Mouse (Mus musculus) CH12.LX (cell line): ENCODE measurements around the gene Gm10715.
"Not testable (repeated sequence)": the region's sequence is repeated elsewhere in the genome, so short reads cannot be mapped to it uniquely, and the experiment has no call there.

Source experiments
- CTCF ChIP-seq, 2 experiments: IDR thresholded peaks in 1 of 2; conservative IDR thresholded peaks in 1 of 2; 2 replicates each; pipeline ENCODE4 v1.5.1; 2011 to 2012; ENCODE audit warnings: low read depth in 2 of 2, low read length in 2 of 2, improper control_type of control experiment in 1 of 2, inconsistent platforms in 1 of 2, mild to moderate bottlenecking in 1 of 2, moderate library complexity in 1 of 2
- E2F4 ChIP-seq: IDR thresholded peaks from 2 replicates; pipeline ENCODE4 v1.6.1; 2011; ENCODE audit warnings: low read depth, low read length, improper control_type of control experiment; ENCODE audit not compliant: insufficient replicate concordance
- EP300 ChIP-seq: IDR thresholded peaks from 2 replicates; pipeline ENCODE4 v1.6.1; 2011; ENCODE audit warnings: low read length, improper control_type of control experiment
- GABPA ChIP-seq: IDR thresholded peaks from 2 replicates; pipeline ENCODE4 v1.6.1; 2012; ENCODE audit warnings: low read depth, low read length, improper control_type of control experiment, inconsistent platforms; ENCODE audit not compliant: insufficient replicate concordance
- HCFC1 ChIP-seq: IDR thresholded peaks from 2 replicates; pipeline ENCODE4 v1.6.1; 2012; ENCODE audit warnings: low read depth, mild to moderate bottlenecking, inconsistent platforms, low read length, improper control_type of control experiment
- MAX ChIP-seq: IDR thresholded peaks from 2 replicates; pipeline ENCODE4 v1.6.1; 2011; ENCODE audit warnings: low read length, improper control_type of control experiment
- POLR2AphosphoS2 ChIP-seq: IDR thresholded peaks from 2 replicates; pipeline ENCODE4 v1.6.1; 2011; ENCODE audit warnings: low read depth, low read length, improper control_type of control experiment
- SMC3 ChIP-seq: IDR thresholded peaks from 2 replicates; pipeline ENCODE4 v1.6.1; 2011; ENCODE audit warnings: low read depth, low read length, improper control_type of control experiment
- TCF12 ChIP-seq: IDR thresholded peaks from 2 replicates; pipeline ENCODE4 v1.6.1; 2014; ENCODE audit warnings: low read depth, mild to moderate bottlenecking, inconsistent platforms, low read length, improper control_type of control experiment
- USF1 ChIP-seq: IDR thresholded peaks from 2 replicates; pipeline ENCODE4 v1.6.1; 2014; ENCODE audit warnings: low read depth, mild to moderate bottlenecking, inconsistent platforms, low read length, improper control_type of control experiment
- USF2 ChIP-seq: conservative IDR thresholded peaks from 2 replicates; pipeline ENCODE4 v1.6.1; 2011; ENCODE audit warnings: low read depth, low read length, improper control_type of control experiment
- ZC3H11A ChIP-seq: IDR thresholded peaks from 2 replicates; pipeline ENCODE4 v1.6.1; 2012; ENCODE audit warnings: low read depth, mild to moderate bottlenecking, inconsistent platforms, low read length, improper control_type of control experiment
- ZMIZ1 ChIP-seq: IDR thresholded peaks from 2 replicates; pipeline ENCODE4 v1.6.1; 2012; ENCODE audit warnings: low read depth, mild to moderate bottlenecking, inconsistent platforms, low read length, improper control_type of control experiment
- ZNF384 ChIP-seq: IDR thresholded peaks from 2 replicates; pipeline ENCODE4 v1.6.1; 2012; ENCODE audit warnings: low read depth, low read length, improper control_type of control experiment, inconsistent platforms

DNA sequence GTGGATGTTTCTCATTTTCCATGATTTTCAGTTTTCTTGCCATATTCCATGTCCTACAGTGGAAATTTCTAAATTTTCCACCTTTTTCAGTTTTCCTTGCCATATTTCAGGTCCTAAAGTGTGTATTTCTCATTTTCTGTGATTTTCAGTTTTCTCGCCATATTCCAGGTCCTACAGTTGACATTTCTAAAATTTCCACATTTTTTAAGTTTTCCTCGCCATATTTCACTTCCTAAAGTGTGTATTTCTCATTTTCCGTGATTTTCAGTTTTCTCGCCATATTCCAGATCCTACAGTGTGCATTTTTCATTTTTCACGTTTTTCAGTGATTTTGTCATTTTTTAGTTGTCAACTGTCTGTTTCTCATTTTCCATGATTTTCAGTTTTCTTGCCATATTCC lies 27.3 kb upstream of the Gm10715 start:
- not testable (repeated sequence) for TF ChIP-seq POLR2AphosphoS2; USF2; ZC3H11A; SMC3; E2F4; ZNF384; TCF12; EP300; MAX; ZMIZ1; HCFC1; USF1; CTCF (conservative IDR thresholded peaks at IDR 0.05 in 1 of 2, IDR thresholded peaks at IDR 0.05 in 1 of 2; ENCODE audit: low read depth in 2 of 2, low read length in 2 of 2); GABPA
